Mouse (Mus musculus) olfactory bulb, adult 2 months (tissue): Measurements from ENCODE around the gene Mrpl52.

Experiments used
- CTCF ChIP-seq: fragments of 200-500 bp; IDR thresholded peaks from 2 replicates; pipeline ENCODE4 v1.5.1; 2012; ENCODE audit warnings: low read depth, mild to moderate bottlenecking, low read length, moderate library complexity; ENCODE audit not compliant: insufficient read depth
- POLR2A ChIP-seq: fragments of 200-500 bp; IDR thresholded peaks from 2 replicates; pipeline ENCODE4 v1.6.1; 2012; ENCODE audit warnings: mild to moderate bottlenecking, low read depth, low read length, moderate library complexity; ENCODE audit not compliant: insufficient read depth

- TF ChIP-seq CTCF, result no peak
- no peak for TF ChIP-seq POLR2A
These were observed 46.0 kb downstream of the Mrpl52 start for GRCm38 (mm10) chr14:54472671-54473070.
